Mouse (Mus musculus): ENCODE measurements around the gene Serpina3n.

DNA sequence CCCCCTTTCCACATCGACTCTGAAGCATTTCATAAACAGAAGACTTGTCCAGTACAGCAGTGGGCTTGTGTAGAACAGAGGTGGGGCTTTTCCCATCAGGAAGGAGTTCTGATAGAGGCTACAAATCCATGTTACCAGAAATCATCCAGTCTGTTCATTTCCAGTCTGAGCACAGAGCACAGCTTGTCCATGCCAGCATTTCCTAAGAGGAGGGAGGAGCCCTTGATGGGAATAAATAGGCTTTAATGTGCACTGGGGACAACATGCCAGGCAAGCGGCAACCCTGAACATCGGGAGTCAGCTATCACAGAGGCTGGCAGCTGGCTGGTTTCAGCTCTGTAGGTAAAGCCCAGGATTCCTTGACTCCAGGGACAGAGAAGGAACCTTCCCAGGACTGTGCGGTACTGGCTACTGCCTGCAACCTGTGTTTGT is at the start of gene Serpina3n:
- TF ChIP-seq CTCF (IDR thresholded peaks at IDR 0.05; ENCODE audit: low read depth) (no peak), EP300 (IDR thresholded peaks at IDR 0.05; ENCODE audit: low read depth) (no peak)
